Mouse (Mus musculus) heart, postnatal 0 days (tissue): ENCODE measurements at regions not wholly inside any gene's neighbourhood (a gene's known extent, or its start where the extent isn't known, plus 50 kb on each side); places are given as distances from the start of the nearest gene placed in this dataset.
A peak's percentile ranks its signal among the peaks of the same experiment; 100 is the strongest.
"Not testable (repeated sequence)": the region's sequence is repeated elsewhere in the genome, so short reads cannot be mapped to it uniquely, and the experiment has no call there.

Source experiments
- ATAC-seq: fragments of 200-750 bp; cut with Nextera tagmentation; 2 replicates; pipeline ENCODE4 v1.8.0; 2017; ENCODE audit warnings: low read depth, moderate number of reproducible peaks, moderate library complexity; ENCODE audit not compliant: insufficient read depth
- DNase-seq: peaks from one replicate; pipeline ENCODE4 v3.0.0-alpha.2; 2016; ENCODE audit warnings: low spot score
- H3K27ac ChIP-seq: fragments of 300-500 bp; sonication (generic); 2 replicates; pipeline ENCODE4 v1.5.1; 2014; ENCODE audit warnings: low read depth, mild to moderate bottlenecking
- H3K27me3 ChIP-seq: fragments of 300-500 bp; sonication (generic); 2 replicates; pipeline ENCODE4 v1.6.1; 2014; ENCODE audit warnings: low read length, mixed read lengths; ENCODE audit not compliant: control insufficient read depth, insufficient read depth
- H3K36me3 ChIP-seq: fragments of 300-500 bp; sonication (generic); replicated peaks from 2 replicates; pipeline ENCODE4 v1.6.1; 2014; ENCODE audit warnings: low read length, mixed read lengths; ENCODE audit not compliant: control insufficient read depth, insufficient read depth
- H3K4me1 ChIP-seq: fragments of 300-500 bp; sonication (generic); 2 replicates; pipeline ENCODE4 v1.6.1; 2014; ENCODE audit warnings: antibody characterized with exemption; ENCODE audit not compliant: control insufficient read depth, insufficient read depth
- H3K4me2 ChIP-seq: fragments of 300-500 bp; sonication (generic); 2 replicates; pipeline ENCODE4 v1.6.1; 2014; ENCODE audit warnings: low read depth, mild to moderate bottlenecking, low read length, moderate library complexity
- H3K4me3 ChIP-seq: fragments of 300-500 bp; sonication (generic); 2 replicates; pipeline ENCODE4 v1.5.1; 2014; ENCODE audit warnings: low read depth, low read length
- H3K9ac ChIP-seq: fragments of 300-500 bp; sonication (generic); replicated peaks from 2 replicates; pipeline ENCODE4 v1.6.1; 2014; ENCODE audit warnings: low read depth, low read length, mixed read lengths
- H3K9me3 ChIP-seq: fragments of 300-500 bp; sonication (generic); replicated peaks from 2 replicates; pipeline ENCODE4 v1.6.1; 2016; ENCODE audit warnings: low read length; ENCODE audit not compliant: control insufficient read depth
- CTCF ChIP-seq: IDR thresholded peaks from 2 replicates; pipeline ENCODE4 v1.5.1; 2016; ENCODE audit warnings: antibody characterized with exemption, control low read depth, low read depth
- EP300 ChIP-seq: IDR thresholded peaks from 2 replicates; pipeline ENCODE4 v1.6.1; 2016; ENCODE audit warnings: antibody characterized with exemption, low read depth
- WGBS: fragments of 180-500 bp; shearing (Covaris S2); extraction: QIAGEN DNeasy Blood & Tissue Kit; methylation state at CpG from one replicate; pipeline ENCODE4 v1.1.7; 2014; 5-methylcytosine and 5-hydroxymethylcytosine counted together

DNA sequence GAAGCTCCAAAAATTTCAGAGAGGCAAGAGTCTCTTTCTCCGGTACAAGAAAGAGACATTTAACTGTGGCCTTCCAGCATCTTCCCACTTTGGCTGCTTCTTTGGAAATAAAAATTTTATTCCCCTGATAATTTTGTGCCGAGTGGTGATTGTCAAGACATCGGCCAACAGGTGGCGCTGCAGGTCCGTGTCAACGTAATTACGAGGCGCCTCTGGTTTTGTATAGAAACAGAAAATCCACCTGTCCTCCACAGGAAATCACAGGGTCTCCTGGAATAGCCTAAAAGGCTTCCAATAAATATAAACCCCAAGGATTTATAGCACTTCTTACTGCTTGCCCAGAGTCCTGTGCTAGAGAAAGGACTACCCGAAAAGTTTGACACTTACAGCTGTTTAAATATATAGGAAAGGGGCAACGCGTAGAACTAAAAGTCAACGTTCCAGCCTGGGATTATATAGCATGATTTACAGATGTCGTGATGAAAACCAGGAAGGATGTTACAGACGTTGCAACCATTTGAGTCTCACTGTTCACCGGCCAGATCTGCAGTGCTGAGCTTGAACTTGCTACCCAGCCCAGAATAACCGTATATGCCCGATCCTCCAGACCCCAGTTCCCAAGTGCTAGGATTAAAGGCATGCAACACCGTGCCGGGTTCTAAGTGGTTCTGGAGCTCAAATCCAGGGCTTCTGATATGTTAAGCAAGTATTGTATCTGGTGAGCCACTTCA is 251.3 kb upstream of the Tgfbr2 start:
- Histone ChIP-seq H3K27me3 (no peaks in the 10 kb centered on the region; the same call in 1 of the 2 replicates), H3K4me2 (no peak overlapping the region), H3K36me3 (no peaks in the 10 kb centered on the region), H3K9ac (no peak overlapping the region), H3K27ac (no peak overlapping the region), H3K4me3 (no peak overlapping the region), H3K9me3 (no peaks in the 10 kb centered on the region), H3K4me1 (no peaks in the 10 kb centered on the region)
- TF ChIP-seq CTCF = peak; percentile 74
- no peak for TF ChIP-seq EP300
- ATAC-seq (no peak), DNase-seq (peak; percentile 55)
- WGBS = 45% methylated on average over 19 of the region's 19 CpGs

DNA sequence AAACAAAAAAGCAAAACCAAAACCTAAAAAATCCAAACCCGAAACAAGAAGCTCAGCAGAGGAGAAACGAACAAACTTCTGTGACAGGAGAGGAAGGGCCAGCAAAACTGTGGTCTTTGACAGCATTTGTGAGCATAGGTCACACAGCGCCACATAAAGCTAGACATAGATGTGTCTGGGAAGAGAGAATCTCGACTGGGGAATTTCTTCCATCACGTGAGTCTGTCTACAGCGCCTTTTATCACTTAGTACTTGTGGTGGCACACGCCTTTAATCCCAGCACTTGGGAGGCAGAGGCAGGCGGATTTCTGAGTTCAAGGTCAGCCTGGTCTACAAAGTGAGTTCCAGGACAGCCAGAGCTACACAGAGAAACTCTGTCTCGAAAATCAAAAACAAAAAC is 250.2 kb upstream of the Tgfbr2 start:
- DNase-seq, H3K27ac ChIP-seq, ATAC-seq, H3K4me1 ChIP-seq, H3K4me3 ChIP-seq, H3K4me2 ChIP-seq, H3K27me3 ChIP-seq, H3K9me3 ChIP-seq, H3K36me3 ChIP-seq, H3K9ac ChIP-seq: not testable (repeated sequence)
- 65% methylated on average over 9 of the region's 9 CpGs for WGBS

DNA sequence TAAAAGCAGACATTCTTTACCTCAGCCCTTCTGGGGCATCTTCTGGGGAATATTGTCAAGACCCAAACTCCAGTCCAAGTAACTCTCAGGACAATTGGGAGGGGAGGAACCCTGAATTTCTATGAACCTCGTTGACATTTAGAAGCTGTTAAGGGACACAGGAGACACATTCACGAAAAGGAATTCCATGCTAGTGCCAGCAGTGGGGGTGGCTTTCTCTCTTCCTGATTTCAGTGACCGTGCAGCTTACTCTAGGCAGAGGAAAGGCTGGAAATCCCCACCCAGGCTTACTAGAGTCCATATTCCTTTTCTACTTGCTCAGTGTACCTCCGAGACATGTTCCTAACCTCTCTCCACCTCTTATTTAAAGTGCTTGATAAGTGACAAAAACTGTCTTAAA is 239.9 kb upstream of the Tgfbr2 start:
- TF ChIP-seq CTCF = no peak
- TF ChIP-seq EP300 = no peak
- Histone ChIP-seq H3K9ac (no peak overlapping the region), H3K27me3 (no peaks in the 10 kb centered on the region), H3K9me3 (0 out of 2 replicates have a peak, but pooled peaks cover 5% of the 10 kb centered on the region), H3K4me2 (no peak overlapping the region), H3K27ac (no peak overlapping the region), H3K4me3 (no peak overlapping the region), H3K4me1 (0 out of 2 replicates have a peak, but pooled peaks cover 4% of the 10 kb centered on the region), H3K36me3 (no peaks in the 10 kb centered on the region)
- no peak for ATAC-seq
- WGBS = 13% methylated on average over 4 of the region's 4 CpGs
- DNase-seq = peak; percentile 55

DNA sequence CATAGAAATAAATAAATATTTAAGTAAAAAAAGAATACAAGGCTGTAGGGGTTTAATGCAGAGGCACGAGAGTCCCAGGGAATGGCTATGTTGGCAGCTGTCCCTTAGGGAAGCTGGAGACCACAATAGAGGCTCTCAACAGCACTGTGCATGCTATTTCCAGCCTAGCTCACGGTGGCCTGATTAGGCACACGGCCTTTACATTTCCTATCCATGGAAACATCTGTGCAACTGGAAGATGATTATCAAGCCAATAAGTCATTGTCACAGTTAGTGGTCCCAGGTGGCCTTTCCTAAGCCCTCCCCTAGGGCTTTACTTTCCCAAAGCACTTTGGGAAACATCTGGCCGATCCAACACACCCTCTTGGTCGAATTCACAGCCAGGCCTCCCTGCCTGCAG is 235.9 kb upstream of the Tgfbr2 start:
- DNase-seq (peak; percentile 8), ATAC-seq (peak; percentile 65)
- H3K9me3 ChIP-seq = no peaks in the 10 kb centered on the region
- no peak overlapping the region for H3K4me3 ChIP-seq
- H3K27ac ChIP-seq = no peak overlapping the region
- no peaks in the 10 kb centered on the region for H3K36me3 ChIP-seq
- 40% methylated on average over 5 of the region's 5 CpGs for WGBS
- H3K4me2 ChIP-seq = no peak overlapping the region
- H3K9ac ChIP-seq = no peak overlapping the region
- no peaks in the 10 kb centered on the region for H3K27me3 ChIP-seq
- H3K4me1 ChIP-seq = 0 out of 2 replicates have a peak, but pooled peaks cover 4% of the 10 kb centered on the region
- TF ChIP-seq CTCF = no peak
- peak; percentile 85 for TF ChIP-seq EP300

DNA sequence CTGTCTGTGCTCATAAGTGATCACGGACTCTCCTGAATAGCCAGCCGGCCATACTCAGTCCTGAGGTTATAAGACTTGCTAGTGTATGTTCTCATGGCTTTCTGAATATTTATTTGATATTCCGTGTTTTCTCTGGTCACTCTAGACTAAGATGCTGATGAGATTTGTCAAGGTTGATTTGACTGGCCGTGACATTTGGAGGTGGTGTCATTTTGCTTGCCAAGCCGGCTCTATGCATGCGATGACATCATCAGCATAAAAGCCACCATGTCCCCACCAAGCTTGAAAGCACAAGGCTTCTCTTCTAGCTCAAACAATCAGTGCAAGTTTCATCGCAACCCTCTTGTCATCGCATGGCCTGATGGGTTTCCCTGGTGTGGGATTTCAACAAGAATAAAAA is 235.3 kb upstream of the Tgfbr2 start:
- no peaks in the 10 kb centered on the region for H3K9me3 ChIP-seq
- no peaks in the 10 kb centered on the region for H3K36me3 ChIP-seq
- H3K4me1 ChIP-seq = 0 out of 2 replicates have a peak, but pooled peaks cover 3% of the 10 kb centered on the region
- WGBS = 90% methylated on average over 8 of the region's 8 CpGs
- H3K27me3 ChIP-seq = no peaks in the 10 kb centered on the region
- DNase-seq (no peak), ATAC-seq (no peak)
- H3K4me3 ChIP-seq = no peak overlapping the region
- no peak overlapping the region for H3K9ac ChIP-seq
- no peak for TF ChIP-seq CTCF
- no peak overlapping the region for H3K4me2 ChIP-seq
- H3K27ac ChIP-seq = no peak overlapping the region

DNA sequence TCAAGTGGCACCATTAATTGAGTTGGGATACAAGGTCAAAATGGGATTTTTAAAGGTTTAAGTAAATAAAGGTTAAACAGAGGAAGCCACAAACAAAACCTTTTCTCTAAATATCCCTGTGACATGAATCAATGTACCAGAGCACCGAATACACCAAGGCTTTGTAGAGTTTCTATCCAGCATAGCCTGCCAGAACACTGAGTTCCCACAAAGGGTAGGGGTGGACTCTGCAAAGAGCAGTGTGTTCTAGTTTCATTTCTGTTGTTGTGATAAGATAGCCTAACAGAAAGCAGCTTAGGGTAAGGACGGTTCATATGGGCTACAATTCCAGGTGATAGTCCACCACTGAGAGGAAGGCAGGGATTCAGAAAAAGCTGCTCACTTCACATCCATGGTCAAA is 233.0 kb upstream of the Tgfbr2 start:
- WGBS = 58% methylated on average over 2 of the region's 2 CpGs

More for the DNA sequence above, 233.0 kb upstream of the Tgfbr2 start:
- Histone ChIP-seq H3K4me1 (no peaks in the 10 kb centered on the region), H3K4me3 (no peak overlapping the region), H3K9me3 (no peaks in the 10 kb centered on the region), H3K36me3 (no peaks in the 10 kb centered on the region), H3K27me3 (no peaks in the 10 kb centered on the region), H3K4me2 (no peak overlapping the region), H3K9ac (no peak overlapping the region), H3K27ac (no peak overlapping the region)
- ATAC-seq (no peak), DNase-seq (no peak)
- TF ChIP-seq EP300 (no peak), CTCF (no peak)
